Mouse (Mus musculus) pancreas, adult 10 weeks (tissue): ENCODE measurements around the gene Olfr644. TPM values are rescaled to one million over a fixed set of nuclear protein-coding genes. Genes with fewer than 3 reads are reported as not detected.

Experiments
- polyA plus RNA-seq: library from polyadenylated mRNA; stranded (reverse); fragments of 350-450 nt; fragmentation: Illumina TruSeq; extraction: RNeasy Lipid Tissue Mini Kit (QIAGEN cat#74804); gene quantifications from one replicate; pipeline ENCODE4 v1.2.3, GENCODE M21; 2015; ENCODE audit warnings: low read depth, low replicate concordance; ENCODE audit not compliant: insufficient read depth

Gene Olfr644
- not detected for polyA plus RNA-seq

DNA sequence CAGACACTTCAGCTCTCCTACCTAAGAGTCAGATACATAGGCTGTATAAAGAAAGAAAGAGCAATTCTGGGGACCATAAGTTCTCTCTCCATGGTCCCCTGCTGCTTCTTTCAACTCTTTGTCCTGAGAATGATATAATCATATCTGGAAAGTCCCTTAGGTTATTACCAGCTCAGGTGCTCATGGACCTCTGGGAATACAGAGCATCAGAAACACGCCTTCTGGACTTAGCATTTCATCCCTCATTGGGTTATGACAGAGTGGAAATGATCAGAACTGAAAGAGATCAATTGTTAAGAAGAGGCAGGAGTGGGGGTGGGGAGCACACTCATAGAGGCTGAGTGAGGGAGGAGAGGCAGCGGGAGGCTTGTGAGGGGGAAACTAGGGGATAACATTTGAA lies at the start of gene Olfr644:
Gene Olfr644 (minus strand): TSS at position 101 of the 400 bp plus-strand sequence.

DNA sequence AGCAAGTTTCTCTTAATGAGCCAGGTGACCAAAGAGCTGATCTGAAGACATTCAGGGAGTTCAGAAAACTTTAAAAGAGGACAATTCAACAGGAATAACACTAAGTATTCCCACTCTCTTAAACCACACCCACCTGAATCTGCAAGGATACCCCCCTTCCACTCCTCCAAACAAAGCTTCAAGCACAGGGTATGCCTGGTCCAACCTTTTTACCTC lies 33.0 kb upstream of the Olfr644 start, which contains the start of gene Olfr646:
Gene Olfr646 (plus strand): TSS at position 117 of the 216 bp plus-strand sequence.

DNA sequence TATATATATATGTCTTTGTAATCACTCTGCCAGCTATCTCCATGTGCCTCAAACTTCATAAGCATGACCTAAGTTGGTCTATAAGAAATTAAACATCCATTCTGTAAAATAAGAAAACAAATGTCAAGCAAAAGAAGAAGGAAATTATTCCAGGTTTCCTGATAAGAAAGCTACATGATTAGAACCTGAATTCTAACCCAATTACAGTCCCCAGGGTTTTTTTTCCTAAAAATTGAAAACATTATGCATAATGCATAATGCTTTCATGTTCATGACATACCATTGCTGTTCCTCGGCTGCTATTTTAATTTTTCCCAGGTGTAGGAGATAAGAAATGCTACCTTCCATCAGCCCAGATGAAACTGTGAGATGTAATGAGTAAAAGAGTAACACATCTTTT lies 13.7 kb upstream of the Olfr644 start, which contains the start of gene Olfr645:
Gene Olfr645 (minus strand): TSS at position 101 of the 400 bp plus-strand sequence.

DNA sequence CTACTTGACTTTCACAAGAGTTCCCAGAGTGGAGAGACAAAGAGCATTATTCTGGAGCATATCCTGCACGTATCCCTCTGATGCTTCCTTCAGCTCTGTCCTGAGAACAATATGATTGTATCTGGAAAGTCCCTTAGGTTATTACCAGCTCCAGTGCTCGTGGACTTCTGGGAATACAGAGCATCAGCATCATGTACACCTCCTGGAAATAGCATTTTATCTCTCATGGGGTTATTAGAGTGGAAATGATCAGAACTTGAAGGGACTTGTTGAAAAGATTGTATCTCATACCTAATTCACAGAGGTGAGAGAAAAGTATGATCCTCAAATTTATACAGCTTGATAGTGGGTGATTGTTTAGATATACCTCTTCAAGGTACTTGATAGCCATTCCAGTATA lies 10.3 kb downstream of the Olfr644 start, which contains the start of gene 4930516K23Rik:
Gene 4930516K23Rik (minus strand): TSS at position 101 of the 400 bp plus-strand sequence.

DNA sequence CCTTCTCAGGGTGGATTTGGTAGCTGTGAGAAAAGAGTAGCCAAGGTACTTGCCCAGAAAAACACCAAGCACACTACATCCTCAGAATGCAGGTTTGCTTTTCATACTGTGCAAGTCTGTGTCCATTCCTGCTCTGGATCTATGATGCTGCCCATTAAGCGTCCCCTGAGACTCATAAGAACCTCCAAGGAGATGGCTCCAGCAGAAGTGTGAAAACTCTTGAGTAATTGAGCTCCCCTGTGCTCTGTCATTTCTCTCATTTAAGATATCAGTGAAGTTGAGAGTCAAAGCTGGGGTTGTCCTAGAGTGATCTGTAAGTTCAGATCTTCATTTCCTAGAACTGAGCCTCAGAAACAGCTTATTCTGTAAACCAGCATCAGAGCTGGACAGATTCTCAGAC lies 19.1 kb downstream of the Olfr644 start, which contains the start of gene Olfr642:
Gene Olfr642 (minus strand): TSS at position 101 of the 400 bp plus-strand sequence.

DNA sequence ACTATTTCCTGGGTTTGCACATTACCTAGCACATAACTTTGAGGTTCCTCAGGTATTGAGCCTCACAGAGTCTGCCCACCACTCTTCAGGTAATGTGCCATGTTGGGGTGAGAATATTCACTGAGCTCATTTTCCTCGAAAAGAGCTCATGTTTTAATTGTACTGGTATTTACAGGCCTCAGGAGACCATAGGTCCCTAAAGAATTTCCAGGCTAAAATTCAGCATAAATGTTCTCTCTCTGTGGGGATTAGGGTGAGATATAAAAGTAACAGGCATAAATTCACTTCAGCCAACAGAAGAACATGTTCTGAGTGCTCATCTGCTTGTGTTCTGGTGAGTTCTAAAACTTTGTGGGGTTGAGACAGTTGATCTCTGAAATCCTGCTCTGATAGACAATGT lies 36.5 kb downstream of the Olfr644 start, which contains the start of gene Olfr641:
Gene Olfr641 (plus strand): TSS at position 301 of the 400 bp plus-strand sequence.

DNA sequence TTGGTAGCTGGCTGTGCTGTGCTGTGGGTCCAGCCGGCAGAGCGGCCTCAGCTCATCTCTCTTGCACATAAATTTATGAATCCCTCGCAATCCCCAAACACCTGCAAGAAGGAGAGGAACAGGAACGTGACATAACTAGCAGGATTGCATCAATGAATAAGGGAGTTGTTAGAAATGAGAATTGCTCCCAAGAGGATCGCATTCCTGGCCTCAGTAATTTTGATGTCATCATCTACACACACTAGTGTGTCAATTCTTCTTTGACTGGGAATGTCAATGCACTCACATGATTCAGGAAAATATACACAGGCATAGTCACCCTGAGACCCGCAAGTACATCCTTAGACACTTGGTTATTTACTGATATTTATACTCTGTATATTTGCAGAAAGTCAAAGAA lies 46.2 kb downstream of the Olfr644 start, which contains the start of gene Olfr640:
Gene Olfr640 (minus strand): TSS at position 101 of the 400 bp plus-strand sequence.

DNA sequence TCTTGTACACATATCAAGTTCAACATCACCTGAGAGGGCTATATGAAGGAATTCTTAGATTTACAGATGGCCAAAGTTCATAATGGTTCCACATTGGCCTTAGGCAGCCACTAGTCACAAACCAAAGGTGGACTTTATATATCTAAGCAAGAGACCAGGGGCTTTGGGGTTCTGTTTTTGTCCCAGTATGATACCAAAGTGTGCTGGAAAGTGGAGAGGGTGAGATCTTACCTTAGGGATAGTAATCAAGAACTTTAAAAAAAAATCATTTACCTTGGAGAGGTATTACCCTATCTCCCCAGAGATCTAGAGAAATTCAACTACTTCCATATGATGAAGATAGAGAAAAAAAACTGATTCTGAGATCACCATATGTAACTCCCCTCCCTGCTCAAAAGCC lies 54.5 kb downstream of the Olfr644 start, which contains the start of gene Olfr639:
Gene Olfr639 (minus strand): TSS at position 101 of the 400 bp plus-strand sequence.

Other genes with a start within 250 kb of the Olfr644 start
- 2,689 TPM for gene Hbb-bs, start 243.8 kb downstream of the Olfr644 start, polyA plus RNA-seq
- not detected for gene Hbb-bh2, start 231.3 kb downstream of the Olfr644 start, polyA plus RNA-seq
- gene Hbb-bh1, start 228.7 kb downstream of the Olfr644 start, polyA plus RNA-seq: not detected
- gene Hbb-y, start 218.7 kb downstream of the Olfr644 start, polyA plus RNA-seq: not detected
- gene Olfr66, start 185.6 kb downstream of the Olfr644 start, polyA plus RNA-seq: not detected
- not detected for gene Olfr64, start 177.4 kb downstream of the Olfr644 start, polyA plus RNA-seq
- not detected for gene Olfr65, start 168.4 kb downstream of the Olfr644 start, polyA plus RNA-seq
- gene Olfr631, start 143.0 kb downstream of the Olfr644 start, polyA plus RNA-seq: not detected
- not detected for gene Olfr632, start 137.5 kb downstream of the Olfr644 start, polyA plus RNA-seq
- gene Olfr633, start 127.4 kb downstream of the Olfr644 start, polyA plus RNA-seq: not detected
- gene Olfr635, start 100.7 kb downstream of the Olfr644 start, polyA plus RNA-seq: not detected
- not detected for gene Olfr638, start 73.1 kb downstream of the Olfr644 start, polyA plus RNA-seq
- not detected for gene Olfr639, start 54.6 kb downstream of the Olfr644 start, polyA plus RNA-seq
- gene Olfr640, start 46.3 kb downstream of the Olfr644 start, polyA plus RNA-seq: not detected
- gene Olfr641, start 36.4 kb downstream of the Olfr644 start, polyA plus RNA-seq: not detected
- not detected for gene Olfr642, start 19.2 kb downstream of the Olfr644 start, polyA plus RNA-seq
- not detected for gene 4930516K23Rik, start 10.4 kb downstream of the Olfr644 start, polyA plus RNA-seq
- gene Olfr645, start 13.6 kb upstream of the Olfr644 start, polyA plus RNA-seq: not detected
- gene Olfr646, start 33.0 kb upstream of the Olfr644 start, polyA plus RNA-seq: not detected
- not detected for gene Ubqln5, start 58.0 kb upstream of the Olfr644 start, polyA plus RNA-seq
- gene Olfr643, start 65.5 kb upstream of the Olfr644 start, polyA plus RNA-seq: not detected
- gene Ubqln3, start 71.4 kb upstream of the Olfr644 start, polyA plus RNA-seq: not detected
- gene Ubqlnl, start 78.7 kb upstream of the Olfr644 start, polyA plus RNA-seq: not detected
- gene Olfm5, start 93.0 kb upstream of the Olfr644 start, polyA plus RNA-seq: not detected
- 0.28 TPM for gene Olfr648, start 111.5 kb upstream of the Olfr644 start, polyA plus RNA-seq
- not detected for gene Olfr649, start 124.1 kb upstream of the Olfr644 start, polyA plus RNA-seq
- not detected for gene Trim6, start 146.9 kb upstream of the Olfr644 start, polyA plus RNA-seq
- gene Trim34a, start 172.6 kb upstream of the Olfr644 start, polyA plus RNA-seq: 2.8 TPM
- 0.42 TPM for gene Trim5, start 216.2 kb upstream of the Olfr644 start, polyA plus RNA-seq
- 10.1 TPM for gene Trim12a, start 243.6 kb upstream of the Olfr644 start, polyA plus RNA-seq